Mouse (Mus musculus): ENCODE measurements at regions not wholly inside any gene's neighbourhood (a gene's known extent, or its start where the extent isn't known, plus 50 kb on each side); places are given as distances from the start of the nearest gene placed in this dataset.
A peak's percentile ranks its signal among the peaks of the same experiment; 100 is the strongest.

GRCm38 (mm10) chr7:37837883-37838282 is 64.4 kb upstream of the Zfp536 start:
- DNase-seq (ENCODE audit: low spot score) (no peak), ATAC-seq (ENCODE audit: low FRiP score) (no peak)
- Histone ChIP-seq H3K27me3 (ENCODE audit: control insufficient read depth, insufficient read depth, low read length) (no peaks in the 10 kb centered on the region), H3K9me3 (ENCODE audit: control insufficient read depth, low read length) (no peaks in the 10 kb centered on the region), H3K4me2 (replicated peaks; ENCODE audit: low read depth, low read length) (no peak overlapping the region), H3K4me1 (replicated peaks; ENCODE audit: control insufficient read depth, insufficient read depth, low read length) (peaks cover 4% of the 10 kb centered on the region), H3K27ac (ENCODE audit: low read depth, low read length) (no peak overlapping the region), H3K4me3 (ENCODE audit: low read depth, low read length) (no peak overlapping the region), H3K9ac (ENCODE audit: low read depth, low read length) (no peak overlapping the region), H3K36me3 (ENCODE audit: control insufficient read depth, insufficient read depth, low read length) (no peaks in the 10 kb centered on the region)
- WGBS = 78% methylated on average over 5 of the region's 5 CpGs

- Histone ChIP-seq H3K9ac (ENCODE audit: low read depth, low read length) (no peak overlapping the region), H3K4me1 (replicated peaks; ENCODE audit: control insufficient read depth, insufficient read depth, low read length) (peaks cover 4% of the 10 kb centered on the region), H3K27me3 (ENCODE audit: control insufficient read depth, insufficient read depth, low read length) (no peaks in the 10 kb centered on the region), H3K36me3 (ENCODE audit: control insufficient read depth, insufficient read depth, low read length) (no peaks in the 10 kb centered on the region), H3K9me3 (ENCODE audit: control insufficient read depth, low read length) (no peaks in the 10 kb centered on the region), H3K4me3 (ENCODE audit: low read depth, low read length) (no peak overlapping the region), H3K4me2 (replicated peaks; ENCODE audit: low read depth, low read length) (no peak overlapping the region), H3K27ac (ENCODE audit: low read depth, low read length) (no peak overlapping the region)
- 93% methylated on average over 5 of the region's 5 CpGs for WGBS
- no peak for ATAC-seq (ENCODE audit: low FRiP score)
- no peak for DNase-seq (ENCODE audit: low spot score)
Measured at GRCm38 (mm10) chr7:37837372-37837771, 63.9 kb upstream of the Zfp536 start.

GRCm38 (mm10) chr7:37833420-37833819 is 60.0 kb upstream of the Zfp536 start:
- 72% methylated on average over 8 of the region's 8 CpGs for WGBS
- no peak overlapping the region for H3K4me2 ChIP-seq (replicated peaks; ENCODE audit: low read depth, low read length)
- no peaks in the 10 kb centered on the region for H3K9me3 ChIP-seq (ENCODE audit: control insufficient read depth, low read length)
- DNase-seq (ENCODE audit: low spot score) (no peak), ATAC-seq (ENCODE audit: low FRiP score) (no peak)
- no peak overlapping the region for H3K4me3 ChIP-seq (ENCODE audit: low read depth, low read length)
- H3K36me3 ChIP-seq (ENCODE audit: control insufficient read depth, insufficient read depth, low read length) = no peaks in the 10 kb centered on the region
- no peaks in the 10 kb centered on the region for H3K27me3 ChIP-seq (ENCODE audit: control insufficient read depth, insufficient read depth, low read length)
- no peak overlapping the region for H3K9ac ChIP-seq (ENCODE audit: low read depth, low read length)
- no peak overlapping the region for H3K27ac ChIP-seq (ENCODE audit: low read depth, low read length)
- peaks cover 2% of the 10 kb centered on the region; the same call in 1 of the 2 replicates for H3K4me1 ChIP-seq (replicated peaks; ENCODE audit: control insufficient read depth, insufficient read depth, low read length)

GRCm38 (mm10) chr7:37832322-37832721 is 58.9 kb upstream of the Zfp536 start:
- no peaks in the 10 kb centered on the region for H3K27me3 ChIP-seq (ENCODE audit: control insufficient read depth, insufficient read depth, low read length)
- WGBS = 54% methylated on average over 4 of the region's 4 CpGs
- no peak overlapping the region for H3K4me3 ChIP-seq (ENCODE audit: low read depth, low read length)
- no peaks in the 10 kb centered on the region for H3K9me3 ChIP-seq (ENCODE audit: control insufficient read depth, low read length)
- DNase-seq (ENCODE audit: low spot score) (peak; percentile 15), ATAC-seq (ENCODE audit: low FRiP score) (peak; percentile 60)
- H3K4me2 ChIP-seq (replicated peaks; ENCODE audit: low read depth, low read length) = no peak overlapping the region
- H3K4me1 ChIP-seq (replicated peaks; ENCODE audit: control insufficient read depth, insufficient read depth, low read length) = peaks cover 2% of the 10 kb centered on the region; the same call in 1 of the 2 replicates
- no peaks in the 10 kb centered on the region for H3K36me3 ChIP-seq (ENCODE audit: control insufficient read depth, insufficient read depth, low read length)
- H3K9ac ChIP-seq (ENCODE audit: low read depth, low read length) = no peak overlapping the region
- no peak overlapping the region for H3K27ac ChIP-seq (ENCODE audit: low read depth, low read length)

GRCm38 (mm10) chr7:37825766-37826165 is 52.3 kb upstream of the Zfp536 start:
- no peak overlapping the region for H3K4me2 ChIP-seq (replicated peaks; ENCODE audit: low read depth, low read length)
- H3K27ac ChIP-seq (ENCODE audit: low read depth, low read length) = no peak overlapping the region
- ATAC-seq (ENCODE audit: low FRiP score) (no peak), DNase-seq (ENCODE audit: low spot score) (no peak)
- H3K4me3 ChIP-seq (ENCODE audit: low read depth, low read length) = no peak overlapping the region
- H3K27me3 ChIP-seq (ENCODE audit: control insufficient read depth, insufficient read depth, low read length) = no peaks in the 10 kb centered on the region
- WGBS = 79% methylated on average over 5 of the region's 5 CpGs
- no peak overlapping the region for H3K9ac ChIP-seq (ENCODE audit: low read depth, low read length)
- no peaks in the 10 kb centered on the region for H3K9me3 ChIP-seq (ENCODE audit: control insufficient read depth, low read length)
- no peaks in the 10 kb centered on the region for H3K4me1 ChIP-seq (replicated peaks; ENCODE audit: control insufficient read depth, insufficient read depth, low read length)
- H3K36me3 ChIP-seq (ENCODE audit: control insufficient read depth, insufficient read depth, low read length) = no peaks in the 10 kb centered on the region

Measured in hindbrain, embryonic 11.5 days (tissue).